Mouse (Mus musculus): ENCODE data around the gene Xpc. TPM values are rescaled to one million over a fixed set of nuclear protein-coding genes. Genes with fewer than 3 reads are reported as not detected.

Gene Xpc
- total RNA-seq, 1 experiment from 2014 or later: 86.9 TPM

Other genes with a start within 250 kb of the Xpc start
- gene Wnt7a, start 104.5 kb downstream of the Xpc start, total RNA-seq (2017): not detected in 2 replicates
- 8.1 and 8.5 TPM in 2 replicates for gene Chchd4, start 42.3 kb downstream of the Xpc start, total RNA-seq (2017)
- gene Tmem43, start 42.2 kb downstream of the Xpc start, total RNA-seq (2017): 167 and 199 TPM in 2 replicates
- 61.2 and 94.0 TPM in 2 replicates for gene Lsm3, start within 50 bp of the Xpc start, total RNA-seq (2017)
- gene Slc6a6, start 168.2 kb upstream of the Xpc start, total RNA-seq (2017): 143 and 169 TPM in 2 replicates

Data from neutrophil, adult 5-6 weeks (primary cell).